Mouse (Mus musculus): ENCODE results near the gene Ankle1.

GRCm38 (mm10) chr8:71396639-71397305, 9.0 kb upstream of the Ankle1 start, which contains the start of gene Babam1:
- TF ChIP-seq CTCF (IDR thresholded peaks at IDR 0.05; ENCODE audit: control insufficient read depth, insufficient read depth, low read length) (no peak), POLR2A (IDR thresholded peaks at IDR 0.05; ENCODE audit: borderline replicate concordance, control insufficient read depth, low read depth, low read length) (peak; percentile 68; the same call in 1 of the 2 replicates)
